Mouse (Mus musculus) G1E (cell line): ENCODE data around the gene Myrf. TPM values are rescaled to one million over a fixed set of nuclear protein-coding genes. Genes with fewer than 3 reads are reported as not detected.

ENCODE experiments used
- ATAC-seq: 2 replicates; pipeline ENCODE4 v1.8.0; 2016; ENCODE audit warnings: mild to moderate bottlenecking; ENCODE audit not compliant: insufficient number of reproducible peaks, poor library complexity, low FRiP score, severe bottlenecking; ENCODE audit errors: extremely low read depth
- DNase-seq: peaks from one replicate; pipeline ENCODE4 v3.0.0; 2012; ENCODE audit warnings: low spot score
- H3K27me3 ChIP-seq: 2 replicates; pipeline ENCODE4 v1.6.1; 2012; ENCODE audit warnings: mild to moderate bottlenecking, low read length, inconsistent platforms; ENCODE audit not compliant: insufficient read depth
- H3K36me3 ChIP-seq: replicated peaks from 2 replicates; pipeline ENCODE3; 2012; ENCODE audit warnings: mild to moderate bottlenecking, inconsistent platforms
- H3K4me1 ChIP-seq: 2 replicates; pipeline ENCODE4 v1.6.1; 2012; ENCODE audit warnings: low read depth, low read length, inconsistent platforms, mixed read lengths; ENCODE audit not compliant: insufficient read depth
- H3K4me3 ChIP-seq: 2 replicates; pipeline ENCODE4 v1.5.1; 2012; ENCODE audit warnings: low read depth, mild to moderate bottlenecking, inconsistent platforms, low read length, moderate library complexity, mixed read lengths
- H3K9me3 ChIP-seq: replicated peaks from 2 replicates; pipeline ENCODE4 v1.6.1; 2012; ENCODE audit warnings: inconsistent platforms
- CTCF ChIP-seq: IDR thresholded peaks from 2 replicates; pipeline ENCODE4 v1.5.1; 2012; ENCODE audit warnings: low read depth, low read length, inconsistent platforms, mixed read lengths
- GATA1 ChIP-seq: IDR thresholded peaks from 2 replicates; pipeline ENCODE4 v1.6.1; 2012; ENCODE audit warnings: borderline replicate concordance, low read length, inconsistent platforms, mixed read lengths
- GATA2 ChIP-seq: IDR thresholded peaks from 2 replicates; pipeline ENCODE4 v1.6.1; 2012; ENCODE audit warnings: low read depth, low read length, inconsistent platforms, borderline replicate concordance
- POLR2AphosphoS5 ChIP-seq: IDR thresholded peaks from 2 replicates; pipeline ENCODE4 v1.6.1; 2012; ENCODE audit warnings: low read depth, low read length, inconsistent platforms; ENCODE audit not compliant: insufficient replicate concordance
- TAL1 ChIP-seq: conservative IDR thresholded peaks from 2 replicates; pipeline ENCODE4 v1.6.1; 2012; ENCODE audit warnings: low read depth, low read length, inconsistent platforms, mixed read lengths
- polyA plus RNA-seq: library from polyadenylated mRNA; stranded (reverse); fragments of >175 nt; gene quantifications from 2 replicates; pipeline ENCODE4 v1.2.3, GENCODE M21; 2012
- total RNA-seq, 2 experiments: library from RNA; stranded (forward) in 1 of 2; stranded (reverse) in 1 of 2; fragments of 200-1000 nt in 1 of 2; fragments of >200 nt in 1 of 2; fragmentation: Nextera tagmentation in 1 of 2; gene quantifications; 2 replicates each; pipeline ENCODE4 v1.2.3; 2014 to 2017

Myrf gene
- total RNA-seq (2014; fragmentation: Nextera tagmentation) (not detected in 2 replicates), total RNA-seq (2017) (0.12 and 0.22 TPM in 2 replicates), polyA plus RNA-seq (not detected in 2 replicates)

GRCm38 (mm10) chr19:10240654-10241305 is at the start of gene Myrf:
TSS of gene Myrf (minus strand) at chr19:10240748.
- peak; percentile 28 for DNase-seq
- 0 out of 2 replicates have a peak, but pooled peaks cover 6% of the 10 kb centered on the region for H3K4me1 ChIP-seq
- no peaks in the 10 kb centered on the region for H3K36me3 ChIP-seq
- H3K27me3 ChIP-seq = peaks cover 52% of the 10 kb centered on the region
- TF ChIP-seq GATA1 (no peak), CTCF (peak; percentile 47), POLR2AphosphoS5 (no peak), TAL1 (no peak), GATA2 (no peak)
- no peak within 1 kb of the TSS for H3K4me3 ChIP-seq
- no peak for ATAC-seq
- peaks cover 3% of the 10 kb centered on the region; the same call in 1 of the 2 replicates for H3K9me3 ChIP-seq

- 0 out of 2 replicates have a peak, but pooled peaks cover 3% of the 10 kb centered on the region for H3K4me1 ChIP-seq
- ATAC-seq = no peak
- no peak for DNase-seq
- no peaks in the 10 kb centered on the region for H3K36me3 ChIP-seq
- no peaks in the 10 kb centered on the region for H3K9me3 ChIP-seq
- H3K27me3 ChIP-seq = peaks cover 30% of the 10 kb centered on the region
- no peak overlapping the region for H3K4me3 ChIP-seq
- TF ChIP-seq TAL1 (no peak), CTCF (no peak), GATA2 (no peak), POLR2AphosphoS5 (no peak), GATA1 (no peak)
Measured at GRCm38 (mm10) chr19:10289609-10290150, 49.1 kb upstream of the Myrf start.

DNA sequence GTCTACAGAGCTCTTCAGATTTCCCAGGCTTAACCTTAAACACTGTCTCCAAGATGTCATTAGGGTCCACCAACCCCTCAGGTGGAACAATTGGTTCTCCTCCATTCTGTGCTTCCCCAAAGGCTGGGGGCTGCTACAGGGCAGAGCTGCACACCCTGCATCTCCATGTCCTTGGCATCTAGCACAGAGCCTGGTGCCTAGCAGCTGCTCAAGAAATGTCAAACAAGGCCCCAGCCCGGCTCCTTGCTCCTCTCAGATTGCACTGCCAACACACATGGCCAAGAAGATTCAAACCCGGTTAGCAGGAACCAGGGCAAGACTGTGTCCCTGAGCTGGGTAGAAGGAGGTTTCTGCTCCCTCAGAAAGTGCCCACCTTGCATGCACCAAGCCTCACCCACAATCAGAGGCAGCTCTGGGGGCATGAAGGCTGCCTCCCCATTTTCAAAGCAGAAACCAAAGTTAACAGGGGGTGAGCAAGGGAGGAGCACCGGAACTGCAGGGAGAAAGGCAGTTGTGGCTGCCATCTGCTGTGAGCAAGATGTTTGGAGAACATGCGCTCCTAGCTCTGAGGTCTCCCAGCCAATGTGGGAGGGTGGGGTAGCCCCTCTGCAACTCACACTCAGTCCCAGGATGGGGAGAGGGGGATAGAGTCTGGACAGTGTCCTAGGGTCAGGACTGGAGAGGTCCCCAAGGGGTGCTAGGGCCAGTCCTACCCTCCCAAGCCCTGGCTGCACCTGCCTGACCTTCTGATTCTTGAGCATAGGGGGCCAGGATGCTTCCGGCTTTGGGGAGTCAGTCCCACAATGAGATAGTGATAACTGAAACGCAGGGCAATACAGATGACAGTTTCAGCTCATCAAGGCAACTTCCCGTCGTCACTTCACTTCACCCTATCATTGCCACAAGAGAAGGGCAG is 47.8 kb upstream of the Myrf start:
- peaks cover 23% of the 10 kb centered on the region for H3K27me3 ChIP-seq
- DNase-seq = no peak

DNA sequence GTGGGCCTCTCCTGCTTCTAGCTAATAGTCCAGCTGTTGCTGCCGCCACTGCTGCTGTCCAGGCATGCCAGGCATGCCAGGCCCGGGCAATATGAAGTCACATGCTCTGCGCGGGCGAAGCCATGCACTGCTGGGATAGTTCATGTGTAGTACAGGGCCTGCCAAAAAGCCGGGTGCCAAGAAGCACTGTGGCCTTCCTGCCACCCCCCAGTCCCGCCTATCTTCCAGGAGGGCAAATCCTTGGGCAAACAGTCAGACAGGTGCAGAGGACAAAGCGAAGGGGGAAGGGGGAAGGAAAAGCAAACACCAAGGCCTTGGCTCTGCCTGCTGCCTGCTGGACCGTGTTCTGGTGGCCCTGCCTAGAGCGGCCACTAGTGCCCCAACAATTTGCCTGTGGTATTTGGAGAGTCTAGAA is 45.9 kb upstream of the Myrf start:
- ATAC-seq (no peak), DNase-seq (no peak)
- TF ChIP-seq GATA1 = no peak
- no peak for TF ChIP-seq POLR2AphosphoS5
- no peak for TF ChIP-seq TAL1
- no peak for TF ChIP-seq CTCF
- TF ChIP-seq GATA2 = no peak
- Histone ChIP-seq H3K27me3 (peaks cover 15% of the 10 kb centered on the region; the same call in 1 of the 2 replicates), H3K9me3 (no peaks in the 10 kb centered on the region), H3K4me3 (no peak overlapping the region), H3K4me1 (0 out of 2 replicates have a peak, but pooled peaks cover 3% of the 10 kb centered on the region), H3K36me3 (no peaks in the 10 kb centered on the region)

More for the DNA sequence above, 47.8 kb upstream of the Myrf start:
- H3K36me3 ChIP-seq = no peaks in the 10 kb centered on the region
- no peak for TF ChIP-seq GATA1
- no peak for TF ChIP-seq GATA2
- TF ChIP-seq CTCF = no peak
- TF ChIP-seq POLR2AphosphoS5 = no peak
- TF ChIP-seq TAL1 = no peak
- H3K4me3 ChIP-seq = no peak overlapping the region
- H3K4me1 ChIP-seq = 0 out of 2 replicates have a peak, but pooled peaks cover 3% of the 10 kb centered on the region
- no peak for ATAC-seq
- no peaks in the 10 kb centered on the region for H3K9me3 ChIP-seq

GRCm38 (mm10) chr19:10280771-10281540 is 40.4 kb upstream of the Myrf start:
- Histone ChIP-seq H3K4me1 (no peaks in the 10 kb centered on the region), H3K4me3 (no peak overlapping the region), H3K9me3 (no peaks in the 10 kb centered on the region), H3K36me3 (no peaks in the 10 kb centered on the region), H3K27me3 (peaks cover 26% of the 10 kb centered on the region)
- TF ChIP-seq TAL1 (no peak), GATA1 (no peak), GATA2 (no peak), CTCF (no peak), POLR2AphosphoS5 (no peak)
- ATAC-seq (no peak), DNase-seq (no peak)

DNA sequence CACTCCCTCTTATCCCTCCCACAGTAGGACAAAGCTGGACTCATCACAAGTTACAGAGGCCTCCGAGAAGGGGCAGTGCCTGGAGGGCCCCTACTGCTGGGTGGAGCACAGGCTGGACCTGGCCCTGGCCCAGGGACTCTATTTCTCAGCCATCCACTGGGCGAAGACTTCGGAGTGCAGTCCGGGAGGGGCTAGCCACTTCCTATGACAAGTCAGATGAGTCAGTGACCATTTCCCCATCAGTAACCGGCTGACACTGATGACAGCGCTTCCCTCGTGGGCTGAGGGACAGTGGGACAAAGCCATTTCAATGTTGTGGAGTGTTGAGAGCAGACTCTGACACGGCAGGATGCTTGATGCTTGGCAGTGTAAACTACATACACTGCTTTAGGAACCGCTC is 39.1 kb upstream of the Myrf start:
- Histone ChIP-seq H3K9me3 (no peaks in the 10 kb centered on the region), H3K36me3 (no peaks in the 10 kb centered on the region), H3K27me3 (peaks cover 26% of the 10 kb centered on the region), H3K4me1 (no peaks in the 10 kb centered on the region), H3K4me3 (no peak overlapping the region)
- ATAC-seq (no peak), DNase-seq (no peak)
- TF ChIP-seq GATA1 = no peak
- TF ChIP-seq CTCF = no peak
- TF ChIP-seq TAL1 = no peak
- no peak for TF ChIP-seq GATA2
- TF ChIP-seq POLR2AphosphoS5 = no peak
